Mouse (Mus musculus) monocyte, adult 59 days (primary cell): ENCODE measurements around the gene Sirt6. TPM values are rescaled to one million over a fixed set of nuclear protein-coding genes. Genes with fewer than 3 reads are reported as not detected.

Experiments used
- total RNA-seq, 2 experiments: library from RNA; stranded (reverse); gene quantifications; one replicate each; pipeline ENCODE4 v1.2.4; 2023

Sirt6 gene
- total RNA-seq: 10 to 100 TPM; 13.4 to 14.7 TPM

DNA sequence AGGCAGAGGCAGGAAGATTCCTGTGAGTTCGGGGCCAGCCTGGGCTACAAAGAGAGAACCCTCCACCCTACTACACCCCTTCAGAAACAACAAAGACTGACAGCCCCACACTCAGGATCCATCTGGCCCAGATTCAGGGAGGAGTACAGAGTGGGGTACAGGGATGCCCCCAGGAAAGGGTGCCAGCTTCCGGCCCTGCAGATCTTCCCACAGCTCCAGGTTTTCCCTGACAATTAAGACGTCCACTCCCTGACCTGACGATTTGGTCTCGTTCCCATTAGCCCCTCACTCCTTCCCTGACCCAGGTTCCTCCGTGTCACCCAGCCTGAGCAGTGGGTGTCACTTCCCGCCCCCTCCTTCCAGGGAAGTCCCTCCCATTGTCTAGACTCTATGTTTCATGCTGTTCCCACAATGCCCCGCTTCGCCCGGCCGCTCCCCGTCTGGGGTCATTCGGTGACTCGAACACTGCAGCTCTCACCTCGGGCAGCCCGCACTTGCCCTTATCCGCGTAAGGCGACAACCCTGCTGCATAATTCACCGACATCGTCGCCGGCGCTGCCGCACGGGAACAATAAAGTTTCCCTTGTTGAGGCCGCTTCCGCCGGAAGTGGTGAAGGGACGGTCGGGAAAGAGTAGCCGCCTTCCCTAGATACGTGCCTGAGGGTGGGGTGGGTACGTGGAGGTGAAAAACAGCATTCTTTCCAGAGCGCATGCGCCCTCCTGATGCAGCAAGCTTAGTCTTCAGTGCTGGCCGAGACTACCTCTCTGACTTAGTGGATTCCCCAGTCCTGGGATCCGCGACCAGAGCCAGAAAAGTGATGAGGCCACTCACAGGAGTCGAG lies at the start of gene Sirt6:
Gene Sirt6, minus strand, starts transcription at position 804 of the 842 bp plus-strand sequence.

DNA sequence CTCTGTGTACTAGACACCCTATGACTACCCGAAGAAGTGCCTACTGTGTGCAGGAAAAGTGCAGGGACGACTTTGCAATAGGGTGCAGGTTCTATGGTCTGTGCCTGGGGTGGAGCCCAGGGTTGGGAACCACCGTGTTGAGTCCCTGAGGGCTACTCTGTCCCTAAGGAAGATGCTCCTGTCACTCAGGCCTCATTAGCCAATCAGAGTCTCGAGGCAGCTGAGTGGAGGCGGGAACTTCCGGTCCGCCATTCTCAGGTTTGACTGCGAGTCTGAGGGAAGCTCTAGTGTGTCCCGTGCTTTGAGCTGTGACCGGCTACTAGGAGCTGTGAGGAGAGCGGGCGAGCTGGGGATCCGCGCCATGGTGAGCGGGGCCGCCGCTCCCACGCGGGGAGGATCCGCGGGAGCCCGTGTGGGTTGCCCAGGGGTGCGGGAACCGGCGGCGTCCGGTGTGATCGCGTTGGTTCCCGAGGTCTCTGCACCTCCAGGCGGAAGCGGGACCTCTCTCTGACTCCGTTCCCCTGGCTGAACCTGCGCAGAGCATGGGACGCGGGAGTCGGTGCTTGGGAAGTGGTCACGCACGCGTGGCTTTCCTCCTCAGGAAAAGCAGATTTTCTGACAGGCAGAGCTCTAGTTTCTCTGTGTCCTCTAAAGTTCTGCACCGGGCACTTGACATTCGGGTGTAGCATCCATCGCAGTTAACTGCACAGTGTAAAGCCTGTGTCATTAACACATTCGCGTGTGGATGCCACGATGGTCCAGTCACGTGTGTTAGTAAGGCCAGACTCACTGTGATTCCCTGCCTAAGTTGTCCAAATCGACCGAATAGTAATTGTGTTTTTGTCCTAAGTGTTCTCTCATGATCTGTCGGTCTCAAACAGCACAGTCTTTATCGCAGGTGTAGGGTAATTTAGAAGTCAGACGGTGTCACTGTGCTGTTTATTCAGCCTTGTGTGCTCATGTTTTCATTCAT lies 21.5 kb upstream of the Sirt6 start, which contains the start of gene Gm10778:
Gene Gm10778, plus strand, starts transcription at position 257 of the 973 bp plus-strand sequence.

DNA sequence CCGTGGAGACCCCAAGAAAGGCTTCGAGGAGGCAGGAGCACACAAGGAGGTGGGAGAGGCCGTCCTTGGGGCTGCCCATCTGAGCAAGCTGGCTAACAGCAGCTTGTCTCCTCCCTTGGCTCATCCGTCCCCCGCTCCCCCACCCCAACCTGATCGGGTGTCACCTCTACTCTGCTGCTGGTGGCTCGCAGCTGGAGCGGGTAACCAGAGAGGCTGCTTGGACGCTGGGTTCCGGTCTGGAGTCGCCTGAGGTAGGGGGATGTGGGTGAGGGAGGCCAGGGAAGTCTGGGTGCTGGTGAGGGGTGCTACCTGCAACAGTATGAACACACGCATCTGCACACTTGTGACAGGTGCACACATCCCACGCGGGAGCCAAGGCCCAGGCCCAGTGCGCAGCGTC lies 793 bp upstream of the Sirt6 start, which contains the start of gene Ankrd24:
Gene Ankrd24, plus strand, starts transcription at position 151 of the 400 bp plus-strand sequence.

DNA sequence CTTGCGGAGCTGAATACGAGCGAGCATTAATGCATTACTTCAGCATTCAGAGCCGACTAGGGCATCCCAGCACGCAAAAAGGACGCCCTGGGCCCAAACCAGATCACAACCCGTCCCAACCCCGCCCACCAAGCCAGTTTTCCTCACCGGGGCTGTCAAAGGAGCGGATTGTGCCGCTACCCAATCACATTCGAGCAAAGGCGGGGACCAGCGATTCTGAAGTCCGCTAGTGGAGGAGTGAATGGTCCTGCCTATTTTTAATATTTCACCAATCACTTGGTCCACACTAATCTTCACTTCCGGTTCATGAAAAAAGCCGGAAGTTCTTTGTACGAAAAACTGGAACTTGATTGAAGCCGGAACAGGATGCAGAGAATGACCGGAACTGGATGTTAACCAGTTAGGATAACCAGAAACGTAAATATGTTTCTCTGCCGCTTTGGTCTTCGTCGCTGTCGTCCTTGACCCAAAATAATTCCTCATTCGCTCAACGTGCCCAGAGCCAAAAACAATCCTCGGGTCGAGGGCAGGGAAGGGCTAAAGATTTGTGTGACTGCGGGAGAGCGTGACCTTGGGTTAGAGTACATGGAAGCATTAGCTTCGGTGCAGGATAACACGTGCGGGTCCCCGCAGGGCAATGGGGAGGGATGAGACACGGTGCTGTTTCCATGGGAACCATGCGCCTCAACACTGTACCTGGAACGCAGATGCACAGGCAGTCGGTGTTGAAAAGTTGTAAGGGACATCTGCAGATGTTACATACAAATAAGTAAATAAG lies 21.4 kb downstream of the Sirt6 start, which contains the start of gene BC025920:
Gene BC025920, plus strand, starts transcription at position 297 of the 778 bp plus-strand sequence.

DNA sequence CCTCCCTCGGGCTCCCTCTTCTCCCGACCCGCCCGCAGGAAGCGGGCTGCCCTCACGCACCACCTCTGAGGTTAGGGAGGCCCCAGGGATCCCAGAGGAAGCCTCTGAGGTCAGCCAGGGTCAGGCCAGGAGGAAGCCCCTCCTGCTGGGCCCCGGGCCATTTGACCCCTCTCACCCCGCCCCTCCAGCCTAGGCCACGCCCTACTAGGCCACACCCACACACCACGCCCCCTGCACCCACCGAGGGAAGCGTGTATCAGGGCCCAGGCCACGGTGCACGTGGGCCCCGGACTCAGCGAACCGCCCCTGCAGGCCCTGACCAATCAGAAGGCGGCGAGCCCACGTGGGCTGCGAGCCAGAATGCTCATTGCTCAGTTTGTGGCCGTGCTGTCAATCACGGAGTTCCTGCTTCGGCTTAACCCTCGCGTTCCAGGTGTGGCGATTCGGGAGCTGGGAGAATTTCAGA lies 26.8 kb downstream of the Sirt6 start, which contains the start of gene Tle6:
Gene Tle6, minus strand, starts transcription at position 336 of the 466 bp plus-strand sequence.

DNA sequence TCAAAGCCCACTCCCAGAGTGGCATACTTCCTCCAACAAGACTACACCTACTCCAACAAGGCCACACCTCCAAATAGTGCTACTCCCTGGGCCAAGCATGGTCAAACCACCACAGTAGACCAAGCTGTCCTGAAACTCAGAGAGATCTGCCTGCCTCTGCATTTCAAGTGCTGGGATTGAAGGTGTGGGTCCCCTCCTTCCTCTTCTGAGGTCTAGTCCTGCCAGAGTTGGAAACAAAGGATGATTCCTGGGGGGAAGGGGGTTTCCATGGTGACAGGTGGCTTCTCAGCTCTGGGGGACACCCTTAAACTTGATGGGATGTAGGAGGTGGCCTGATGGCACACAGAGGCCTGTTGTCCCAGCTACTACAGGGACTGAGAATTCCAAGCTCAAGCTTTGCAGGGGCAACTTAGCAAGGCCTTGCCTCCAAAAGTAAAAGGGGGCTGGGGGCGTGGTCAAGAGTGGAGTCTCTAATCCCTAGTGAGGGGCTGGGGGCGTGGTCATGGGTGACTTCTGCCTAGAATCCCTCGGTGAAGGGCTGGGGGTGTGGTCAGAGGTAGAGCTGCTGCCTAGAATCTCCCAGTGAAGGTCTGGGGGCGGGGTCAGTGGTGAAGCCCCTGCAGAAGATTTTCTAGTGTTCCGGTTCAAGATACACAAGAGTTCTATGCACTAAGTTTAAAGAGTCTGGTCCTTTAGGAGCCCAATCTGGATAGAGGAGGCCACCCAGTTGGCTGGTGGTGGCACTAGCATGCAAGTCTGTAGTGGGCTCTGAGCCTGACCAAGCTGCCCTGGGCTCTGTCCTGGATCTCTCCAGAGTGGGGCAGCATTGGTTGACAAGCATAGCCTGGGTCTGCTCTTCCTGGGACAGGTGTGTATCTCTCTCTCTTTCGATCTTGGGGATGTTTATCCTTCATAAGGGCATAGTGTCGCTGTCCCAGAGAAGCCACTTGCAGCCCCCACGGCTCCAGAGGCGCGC lies 53.2 kb downstream of the Sirt6 start, which contains the start of gene Tle2:
Gene Tle2, plus strand, starts transcription at position 481 of the 976 bp plus-strand sequence.

Other genes with a start within 250 kb of the Sirt6 start
- gene Fzr1, start 249.3 kb downstream of the Sirt6 start, total RNA-seq: 10 to 100 TPM; 33.5 to 38.0 TPM
- 10 to 100 TPM; 31.3 to 35.2 TPM for gene Dohh, start 243.4 kb downstream of the Sirt6 start, total RNA-seq
- 1 to 10 TPM in 1 of 2 experiments, under 1 TPM in 1; 0.97 to 1.3 TPM for gene Gm48551, start 243.3 kb downstream of the Sirt6 start, total RNA-seq
- 1 to 10 TPM; 2.3 to 3.7 TPM for gene Gm48552, start 238.8 kb downstream of the Sirt6 start, total RNA-seq
- gene Smim24, start 234.7 kb downstream of the Sirt6 start, total RNA-seq: 10 to 100 TPM; 11.9 to 12.5 TPM
- gene Nfic, start 172.2 kb downstream of the Sirt6 start, total RNA-seq: 10 to 100 TPM; 71.7 to 75.6 TPM
- not detected for gene Celf5, start 145.1 kb downstream of the Sirt6 start, total RNA-seq
- 100 to 1,000 TPM; 108 to 128 TPM for gene Ncln, start 131.4 kb downstream of the Sirt6 start, total RNA-seq
- gene S1pr4, start 127.7 kb downstream of the Sirt6 start, total RNA-seq: 10 to 100 TPM; 13.4 to 15.1 TPM
- gene Gna15, start 103.6 kb downstream of the Sirt6 start, total RNA-seq: 10 to 100 TPM; 20.9 to 21.4 TPM
- 10 to 100 TPM; 12.5 to 13.8 TPM for gene Gna11, start 82.6 kb downstream of the Sirt6 start, total RNA-seq
- gene Aes, start 68.3 kb downstream of the Sirt6 start, total RNA-seq: 100 to 1,000 TPM; 239 to 246 TPM
- gene Tle2, start 53.2 kb downstream of the Sirt6 start, total RNA-seq: 1 to 10 TPM; 3.4 to 4.2 TPM
- 1 to 10 TPM; 1.2 to 3.4 TPM for gene Tle6, start 26.7 kb downstream of the Sirt6 start, total RNA-seq
- gene BC025920, start 21.5 kb downstream of the Sirt6 start, total RNA-seq: 1 to 10 TPM in 1 of 2 experiments, under 1 TPM in 1; 0.85 to 1.0 TPM
- 1 to 10 TPM; 2.9 to 4.5 TPM for gene Ankrd24, start 743 bp upstream of the Sirt6 start, total RNA-seq
- 1 to 10 TPM; 1.1 TPM for gene Gm10778, start 21.3 kb upstream of the Sirt6 start, total RNA-seq
- gene Zfp433, start 77.0 kb upstream of the Sirt6 start, total RNA-seq: 1 to 10 TPM; 2.3 to 4.6 TPM
- 1 to 10 TPM; 1.2 to 1.7 TPM for gene Gm3055, start 143.4 kb upstream of the Sirt6 start, total RNA-seq
- 1 to 10 TPM in 1 of 2 experiments, under 1 TPM in 1; 0.73 to 1.5 TPM for gene Gm4767, start 184.4 kb upstream of the Sirt6 start, total RNA-seq
- gene Gm32687, start 236.1 kb upstream of the Sirt6 start, total RNA-seq: 1 to 10 TPM; 1.7 to 2.1 TPM